Mouse (Mus musculus): Measurements from ENCODE around the gene Ins2. TPM values are rescaled to one million over a fixed set of nuclear protein-coding genes. Genes with fewer than 3 reads are reported as not detected.

The Ins2 gene
- polyA plus RNA-seq (2014; fragmentation: Nextera tagmentation; extraction: Ambion mirVana): 0.63 and 0.96 TPM in 2 replicates

GRCm38 (mm10) chr7:142743281-142743680 is at the start of gene Ins2:
Gene Ins2 (minus strand): TSS chr7:142743381.
- H3K4me2 ChIP-seq (ENCODE audit: low read length): no peak within 1 kb of the TSS
- ATAC-seq (ENCODE audit: insufficient number of reproducible peaks, insufficient read depth, low FRiP score, low read depth): no peak
- no peak within 1 kb of the TSS for H3K4me3 ChIP-seq (ENCODE audit: control insufficient read depth in 1 of 2, insufficient read depth in 1 of 2, low read depth in 1 of 2, low read length in 2 of 2)
- H3K36me3 ChIP-seq (ENCODE audit: control insufficient read depth, insufficient read depth, low read length): no peaks in the 10 kb centered on the region
- WGBS: 56% methylated on average over 1 of the region's 1 CpGs
- H3K27ac ChIP-seq (replicated peaks in 1 of 2; ENCODE audit: control insufficient read depth in 1 of 2, insufficient read depth in 1 of 2, low read depth in 2 of 2, low read length in 2 of 2): no peak within 1 kb of the TSS
- no peaks in the 10 kb centered on the region for H3K27me3 ChIP-seq (ENCODE audit: control insufficient read depth, insufficient read depth, low read length)
- H3K4me1 ChIP-seq (ENCODE audit: control insufficient read depth in 2 of 2, insufficient read depth in 2 of 2, low read length in 2 of 2): no peaks in the 10 kb centered on the region
- H3K9me3 ChIP-seq (ENCODE audit: control insufficient read depth, low read length): no peaks in the 10 kb centered on the region
- H3K9ac ChIP-seq (ENCODE audit: low read length): no peak within 1 kb of the TSS

- H3K27ac ChIP-seq (replicated peaks in 1 of 2; ENCODE audit: control insufficient read depth in 1 of 2, insufficient read depth in 1 of 2, low read depth in 2 of 2, low read length in 2 of 2): no peak overlapping the region
- WGBS: 44% methylated on average over 1 of the region's 1 CpGs
- no peak overlapping the region for H3K9ac ChIP-seq (ENCODE audit: low read length)
Measured at GRCm38 (mm10) chr7:142792650-142793275, 49.6 kb upstream of the Ins2 start.

GRCm38 (mm10) chr7:142789667-142790066 is 46.5 kb upstream of the Ins2 start:
- H3K27ac ChIP-seq (replicated peaks in 1 of 2; ENCODE audit: control insufficient read depth in 1 of 2, insufficient read depth in 1 of 2, low read depth in 2 of 2, low read length in 2 of 2): no peak overlapping the region
- whole genome bisulfite sequencing: 75% methylated on average over 9 of the region's 9 CpGs
- H3K36me3 ChIP-seq (ENCODE audit: control insufficient read depth, insufficient read depth, low read length): no peaks in the 10 kb centered on the region
- no peak overlapping the region for H3K4me3 ChIP-seq (ENCODE audit: control insufficient read depth in 1 of 2, insufficient read depth in 1 of 2, low read depth in 1 of 2, low read length in 2 of 2)
- no peak for ATAC-seq (ENCODE audit: insufficient number of reproducible peaks, insufficient read depth, low FRiP score, low read depth)
- no peaks in the 10 kb centered on the region for H3K9me3 ChIP-seq (ENCODE audit: control insufficient read depth, low read length)
- no peaks in the 10 kb centered on the region for H3K4me1 ChIP-seq (ENCODE audit: control insufficient read depth in 2 of 2, insufficient read depth in 2 of 2, low read length in 2 of 2)
- no peak overlapping the region for H3K4me2 ChIP-seq (ENCODE audit: low read length)
- H3K9ac ChIP-seq (ENCODE audit: low read length): no peak overlapping the region
- H3K27me3 ChIP-seq (ENCODE audit: control insufficient read depth, insufficient read depth, low read length): no peaks in the 10 kb centered on the region

More at GRCm38 (mm10) chr7:142792650-142793275, 49.6 kb upstream of the Ins2 start:
- H3K4me1 ChIP-seq (ENCODE audit: control insufficient read depth in 2 of 2, insufficient read depth in 2 of 2, low read length in 2 of 2): no peaks in the 10 kb centered on the region
- H3K4me3 ChIP-seq (ENCODE audit: control insufficient read depth in 1 of 2, insufficient read depth in 1 of 2, low read depth in 1 of 2, low read length in 2 of 2): no peak overlapping the region
- no peaks in the 10 kb centered on the region for H3K9me3 ChIP-seq (ENCODE audit: control insufficient read depth, low read length)
- no peaks in the 10 kb centered on the region for H3K36me3 ChIP-seq (ENCODE audit: control insufficient read depth, insufficient read depth, low read length)
- 0 out of 2 replicates have a peak, but pooled peaks cover 3% of the 10 kb centered on the region for H3K27me3 ChIP-seq (ENCODE audit: control insufficient read depth, insufficient read depth, low read length)
- no peak overlapping the region for H3K4me2 ChIP-seq (ENCODE audit: low read length)
- no peak for ATAC-seq (ENCODE audit: insufficient number of reproducible peaks, insufficient read depth, low FRiP score, low read depth)

GRCm38 (mm10) chr7:142737772-142738171 is 5.4 kb downstream of the Ins2 start:
- 5% methylated on average over 3 of the region's 3 CpGs for WGBS
- H3K27me3 ChIP-seq (ENCODE audit: control insufficient read depth, insufficient read depth, low read length): no peaks in the 10 kb centered on the region
- no peak overlapping the region for H3K9ac ChIP-seq (ENCODE audit: low read length)
- no peaks in the 10 kb centered on the region for H3K9me3 ChIP-seq (ENCODE audit: control insufficient read depth, low read length)
- H3K4me2 ChIP-seq (ENCODE audit: low read length): no peak overlapping the region
- no peaks in the 10 kb centered on the region for H3K4me1 ChIP-seq (ENCODE audit: control insufficient read depth in 2 of 2, insufficient read depth in 2 of 2, low read length in 2 of 2)
- no peak overlapping the region for H3K4me3 ChIP-seq (ENCODE audit: control insufficient read depth in 1 of 2, insufficient read depth in 1 of 2, low read depth in 1 of 2, low read length in 2 of 2)
- H3K36me3 ChIP-seq (ENCODE audit: control insufficient read depth, insufficient read depth, low read length): no peaks in the 10 kb centered on the region
- no peak for ATAC-seq (ENCODE audit: insufficient number of reproducible peaks, insufficient read depth, low FRiP score, low read depth)
- H3K27ac ChIP-seq (replicated peaks in 1 of 2; ENCODE audit: control insufficient read depth in 1 of 2, insufficient read depth in 1 of 2, low read depth in 2 of 2, low read length in 2 of 2): no peak overlapping the region

- no peak for ATAC-seq (ENCODE audit: insufficient number of reproducible peaks, insufficient read depth, low FRiP score, low read depth)
- Histone ChIP-seq H3K27ac (replicated peaks in 1 of 2; ENCODE audit: control insufficient read depth in 1 of 2, insufficient read depth in 1 of 2, low read depth in 2 of 2, low read length in 2 of 2) (no peak overlapping the region), H3K4me1 (ENCODE audit: control insufficient read depth in 2 of 2, insufficient read depth in 2 of 2, low read length in 2 of 2) (no peaks in the 10 kb centered on the region), H3K36me3 (ENCODE audit: control insufficient read depth, insufficient read depth, low read length) (no peaks in the 10 kb centered on the region), H3K4me3 (ENCODE audit: control insufficient read depth in 1 of 2, insufficient read depth in 1 of 2, low read depth in 1 of 2, low read length in 2 of 2) (no peak overlapping the region), H3K9ac (ENCODE audit: low read length) (no peak overlapping the region), H3K9me3 (ENCODE audit: control insufficient read depth, low read length) (no peaks in the 10 kb centered on the region), H3K27me3 (ENCODE audit: control insufficient read depth, insufficient read depth, low read length) (no peaks in the 10 kb centered on the region), H3K4me2 (ENCODE audit: low read length) (no peak overlapping the region)
- WGBS: 40% methylated on average over 1 of the region's 1 CpGs
Measured at GRCm38 (mm10) chr7:142736943-142737490, 6.2 kb downstream of the Ins2 start.

GRCm38 (mm10) chr7:142725973-142726372 is 17.2 kb downstream of the Ins2 start:
- no peaks in the 10 kb centered on the region for H3K27me3 ChIP-seq (ENCODE audit: control insufficient read depth, insufficient read depth, low read length)
- WGBS: 53% methylated on average over 3 of the region's 3 CpGs
- H3K9ac ChIP-seq (ENCODE audit: low read length): no peak overlapping the region
- no peak for ATAC-seq (ENCODE audit: insufficient number of reproducible peaks, insufficient read depth, low FRiP score, low read depth)
- H3K9me3 ChIP-seq (ENCODE audit: control insufficient read depth, low read length): no peaks in the 10 kb centered on the region
- H3K4me1 ChIP-seq (ENCODE audit: control insufficient read depth in 2 of 2, insufficient read depth in 2 of 2, low read length in 2 of 2): no peaks in the 10 kb centered on the region
- no peak overlapping the region for H3K4me3 ChIP-seq (ENCODE audit: control insufficient read depth in 1 of 2, insufficient read depth in 1 of 2, low read depth in 1 of 2, low read length in 2 of 2)
- H3K36me3 ChIP-seq (ENCODE audit: control insufficient read depth, insufficient read depth, low read length): no peaks in the 10 kb centered on the region
- no peak overlapping the region for H3K4me2 ChIP-seq (ENCODE audit: low read length)
- H3K27ac ChIP-seq (replicated peaks in 1 of 2; ENCODE audit: control insufficient read depth in 1 of 2, insufficient read depth in 1 of 2, low read depth in 2 of 2, low read length in 2 of 2): no peak overlapping the region

- H3K4me1 ChIP-seq (ENCODE audit: control insufficient read depth in 2 of 2, insufficient read depth in 2 of 2, low read length in 2 of 2): no peaks in the 10 kb centered on the region
- no peaks in the 10 kb centered on the region for H3K9me3 ChIP-seq (ENCODE audit: control insufficient read depth, low read length)
- ATAC-seq (ENCODE audit: insufficient number of reproducible peaks, insufficient read depth, low FRiP score, low read depth): no peak
- H3K27me3 ChIP-seq (ENCODE audit: control insufficient read depth, insufficient read depth, low read length): no peaks in the 10 kb centered on the region
- H3K27ac ChIP-seq (replicated peaks in 1 of 2; ENCODE audit: control insufficient read depth in 1 of 2, insufficient read depth in 1 of 2, low read depth in 2 of 2, low read length in 2 of 2): no peak overlapping the region
- H3K9ac ChIP-seq (ENCODE audit: low read length): no peak overlapping the region
- WGBS: 5% methylated on average over 2 of the region's 2 CpGs
- no peak overlapping the region for H3K4me2 ChIP-seq (ENCODE audit: low read length)
- H3K36me3 ChIP-seq (ENCODE audit: control insufficient read depth, insufficient read depth, low read length): no peaks in the 10 kb centered on the region
- H3K4me3 ChIP-seq (ENCODE audit: control insufficient read depth in 1 of 2, insufficient read depth in 1 of 2, low read depth in 1 of 2, low read length in 2 of 2): no peak overlapping the region
Measured at GRCm38 (mm10) chr7:142720725-142721124, 22.5 kb downstream of the Ins2 start.
